Mouse (Mus musculus): ENCODE data around the gene Sun2.
A peak's percentile ranks its signal among the peaks of the same experiment; 100 is the strongest.

The Sun2 gene

GRCm38 (mm10) chr15:79725190-79725789, 17.0 kb downstream of the Sun2 start:
- DNase-seq (ENCODE audit: low spot score in 2 of 2): no peak

GRCm38 (mm10) chr15:79723439-79723838, 18.9 kb downstream of the Sun2 start:
- no peak for DNase-seq (ENCODE audit: low spot score in 2 of 2)

- no peak for DNase-seq (ENCODE audit: low spot score in 2 of 2)
Observed at GRCm38 (mm10) chr15:79720796-79721195, 21.5 kb downstream of the Sun2 start.

- DNase-seq (ENCODE audit: low spot score in 2 of 2): no peak
Observed at GRCm38 (mm10) chr15:79720267-79720666, 22.1 kb downstream of the Sun2 start.

- no peak for DNase-seq (ENCODE audit: low spot score in 2 of 2)
Observed at GRCm38 (mm10) chr15:79716710-79717109, 25.6 kb downstream of the Sun2 start.

- DNase-seq (ENCODE audit: low spot score in 2 of 2): no peak
Observed at GRCm38 (mm10) chr15:79715646-79716045, 26.7 kb downstream of the Sun2 start.

- no peak for DNase-seq (ENCODE audit: low spot score in 2 of 2)
Observed at GRCm38 (mm10) chr15:79708229-79708822, 34.0 kb downstream of the Sun2 start.

- no peak for DNase-seq (ENCODE audit: low spot score in 2 of 2)
Observed at GRCm38 (mm10) chr15:79706603-79707214, 35.6 kb downstream of the Sun2 start.

- DNase-seq (ENCODE audit: low spot score in 2 of 2): no peak
Observed at GRCm38 (mm10) chr15:79697558-79698187, 44.7 kb downstream of the Sun2 start.

- DNase-seq (ENCODE audit: low spot score in 2 of 2): no peak
Observed at GRCm38 (mm10) chr15:79697011-79697410, 45.3 kb downstream of the Sun2 start.

GRCm38 (mm10) chr15:79696508-79696907, 45.8 kb downstream of the Sun2 start:
- no peak for DNase-seq (ENCODE audit: low spot score in 2 of 2)

GRCm38 (mm10) chr15:79695516-79695915, 46.8 kb downstream of the Sun2 start:
- DNase-seq (ENCODE audit: low spot score in 2 of 2): no peak

GRCm38 (mm10) chr15:79694512-79694911, 47.8 kb downstream of the Sun2 start:
- DNase-seq (ENCODE audit: low spot score in 2 of 2): no peak

GRCm38 (mm10) chr15:79693740-79694139, 48.6 kb downstream of the Sun2 start:
- DNase-seq (ENCODE audit: low spot score in 2 of 2): no peak

GRCm38 (mm10) chr15:79692334-79692733, 50.0 kb downstream of the Sun2 start:
- DNase-seq (ENCODE audit: low spot score in 2 of 2): no peak

GRCm38 (mm10) chr15:79691023-79691508, 51.3 kb downstream of the Sun2 start:
- peak in 1 of 2 experiments; percentile 63 for DNase-seq (ENCODE audit: low spot score in 2 of 2)

GRCm38 (mm10) chr15:79690426-79691022, 51.8 kb downstream of the Sun2 start, which contains the start of gene Gtpbp1:
Gtpbp1 (plus strand) TSS chr15:79690845.
- DNase-seq (ENCODE audit: low spot score in 2 of 2): peak; percentile 89 to 96

GRCm38 (mm10) chr15:79689662-79690425, 52.5 kb downstream of the Sun2 start:
- DNase-seq (ENCODE audit: low spot score in 2 of 2): no peak

- no peak for DNase-seq (ENCODE audit: low spot score in 2 of 2)
Observed at GRCm38 (mm10) chr15:79688268-79688956, 53.9 kb downstream of the Sun2 start.

GRCm38 (mm10) chr15:79687646-79688267, 54.6 kb downstream of the Sun2 start, which contains the start of gene Josd1:
Josd1 (minus strand) TSS chr15:79687919.
- peak; percentile 95 to 97 for DNase-seq (ENCODE audit: low spot score in 2 of 2)

Data from urinary bladder, adult 18-20 months (tissue).